Mouse (Mus musculus): ENCODE results near the gene Gm11555.

DNA sequence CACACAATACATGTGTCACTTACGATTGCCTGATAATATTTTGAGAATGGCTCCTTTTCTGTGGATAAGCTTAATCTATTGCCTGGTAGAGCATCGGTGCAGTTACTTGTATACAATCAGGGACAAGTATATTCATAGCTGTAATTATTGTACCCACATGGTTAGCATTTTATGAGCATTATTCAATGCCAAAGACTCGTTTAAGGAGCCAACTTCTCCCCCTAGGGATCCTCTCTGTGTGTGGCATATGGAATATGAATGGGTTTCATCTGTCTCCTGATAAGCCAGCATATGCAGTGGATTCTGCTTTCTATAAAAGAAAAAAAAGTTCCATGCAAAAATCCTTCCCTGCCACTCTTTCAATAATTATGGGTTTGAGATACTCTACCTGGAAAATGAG is 5.7 kb downstream of the Gm11555 start:
- TF ChIP-seq POLR2A (IDR thresholded peaks at IDR 0.05; ENCODE audit: control insufficient read depth, extremely low read depth, insufficient read depth, low read length, poor library complexity), result no peak
- TF ChIP-seq CTCF (IDR thresholded peaks at IDR 0.05; ENCODE audit: borderline replicate concordance, control insufficient read depth, extremely low read depth, insufficient read depth, low read length, poor library complexity), result no peak

Measured in thymus, adult 2 months (tissue).